Mouse (Mus musculus) layer of hippocampus, adult 8-10 months (tissue): ENCODE measurements around the gene Cox4i2. TPM values are rescaled to one million over a fixed set of nuclear protein-coding genes. Genes with fewer than 3 reads are reported as not detected.
A peak's percentile ranks its signal among the peaks of the same experiment; 100 is the strongest.

Experiments
- DNase-seq, 2 experiments: peaks; one replicate each; pipeline ENCODE4 v3.0.0; 2022; ENCODE audit warnings: low spot score in 2 of 2
- total RNA-seq, 4 experiments: library from RNA; stranded (reverse); gene quantifications; 2 replicates each; pipeline ENCODE4 v1.2.4; 2022

The Cox4i2 gene
- total RNA-seq, 4 experiments from 2014 or later: 0.92 to 2.4 (median 2.2) TPM

DNA sequence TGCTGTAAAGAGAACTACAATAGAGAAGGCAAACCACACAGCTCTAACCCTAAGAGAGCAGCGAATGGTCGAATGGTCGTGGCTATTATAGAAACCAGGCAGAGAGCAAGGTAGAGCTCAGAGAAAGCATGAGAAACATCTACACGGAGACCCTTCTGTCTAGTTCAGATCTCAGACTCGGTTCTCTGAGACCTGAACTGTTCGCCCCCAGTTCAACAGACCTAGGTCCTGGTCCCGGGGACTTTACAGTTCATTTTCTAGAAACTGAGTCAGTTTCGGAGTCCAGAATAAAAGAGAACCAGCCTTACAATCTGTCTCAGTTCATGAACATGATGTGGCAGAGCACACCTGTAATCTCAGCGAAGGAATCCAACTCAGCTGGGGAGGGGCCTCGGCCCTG, 19.5 kb upstream of the Cox4i2 start:
- no peak for DNase-seq

DNA sequence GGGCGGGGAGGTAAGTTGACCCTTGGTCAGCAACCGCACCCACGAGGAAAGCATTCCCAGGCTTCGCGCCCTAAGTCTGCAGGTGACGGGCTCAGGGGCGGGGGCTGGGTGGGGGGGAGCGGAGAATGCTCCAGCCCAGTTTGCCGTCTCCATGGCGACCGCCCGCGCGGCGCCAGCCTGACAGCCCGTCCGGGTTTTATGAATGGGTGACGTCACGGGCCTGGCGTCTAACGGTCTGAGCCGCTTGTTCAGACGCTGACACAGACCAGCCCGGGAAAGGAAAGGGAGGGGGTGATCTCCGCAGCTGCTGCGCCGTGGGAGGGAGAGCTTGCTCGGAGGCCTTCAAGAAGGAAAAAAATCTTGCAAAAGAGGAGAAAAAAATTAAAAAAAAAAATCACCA, 19.0 kb upstream of the Cox4i2 start:
- DNase-seq: peak; percentile 91

- DNase-seq: peak; percentile 50 to 53
Measured at GRCm38 (mm10) chr2:152736090-152736601, 17.8 kb upstream of the Cox4i2 start, which contains the start of gene Id1. TSS of gene Id1 (plus strand) at chr2:152736251.

DNA sequence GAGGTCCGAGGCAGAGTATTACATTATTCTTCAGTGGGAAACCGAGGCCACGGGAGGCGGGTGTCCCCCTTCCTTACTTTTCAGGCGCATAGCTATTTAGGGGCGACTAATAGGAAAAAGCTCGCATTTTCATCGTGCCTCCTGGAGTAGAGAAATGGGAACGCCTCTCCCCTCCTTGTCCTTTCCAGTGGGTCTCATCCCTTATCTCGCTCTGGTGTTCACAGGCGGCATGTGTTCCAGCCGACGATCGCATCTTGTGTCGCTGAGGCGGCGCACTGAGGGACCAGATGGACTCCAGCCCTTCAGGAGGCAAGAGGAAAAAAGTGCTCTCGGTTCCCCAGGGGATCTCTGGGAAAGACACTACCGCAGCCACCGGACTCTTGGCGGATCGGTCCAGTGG, 17.2 kb upstream of the Cox4i2 start:
- DNase-seq: no peak

- DNase-seq: no peak
Measured at GRCm38 (mm10) chr2:152737306-152738221, 16.4 kb upstream of the Cox4i2 start.

GRCm38 (mm10) chr2:152738341-152738740, 15.6 kb upstream of the Cox4i2 start:
- DNase-seq: no peak

- DNase-seq: no peak
Measured at GRCm38 (mm10) chr2:152739031-152739841, 14.7 kb upstream of the Cox4i2 start.

DNA sequence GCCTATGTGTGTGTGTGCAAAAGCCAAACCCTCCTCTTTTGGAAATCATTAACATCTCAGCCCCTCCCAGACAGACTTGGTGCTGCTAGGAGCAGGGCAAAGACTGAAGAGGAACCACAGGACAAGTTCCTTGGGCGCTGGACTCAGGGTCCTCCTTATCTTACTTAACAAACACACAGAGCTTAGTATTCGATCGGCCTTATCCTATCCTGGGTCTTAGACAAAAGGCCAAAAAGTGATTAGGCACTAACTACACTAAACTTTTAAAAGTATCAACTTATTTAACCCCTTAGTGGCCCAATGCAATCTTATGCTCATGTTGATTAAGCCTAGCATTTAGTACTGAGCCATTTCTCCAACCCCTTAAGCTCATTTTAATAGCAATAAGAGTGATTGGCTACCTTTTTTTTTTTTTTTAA, 14.1 kb upstream of the Cox4i2 start:
- no peak for DNase-seq

DNA sequence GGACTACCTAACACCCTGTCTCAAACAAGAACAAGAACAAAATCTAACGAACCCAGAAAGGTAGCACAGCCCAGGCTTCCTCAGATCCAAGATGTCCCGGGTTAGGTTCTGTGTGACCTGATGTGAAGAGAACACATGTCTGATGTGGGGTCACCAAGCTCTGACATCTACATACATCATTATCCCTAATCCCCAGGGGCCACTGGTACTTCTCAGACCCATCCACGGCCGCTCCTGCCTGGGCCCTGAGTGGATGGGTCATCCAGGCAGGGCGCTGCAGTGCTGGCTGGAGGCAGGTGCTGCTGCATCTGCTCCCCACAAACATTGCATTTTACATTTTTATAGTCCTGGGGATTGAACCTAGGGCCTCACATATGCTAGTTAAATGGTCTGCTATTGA, 13.5 kb upstream of the Cox4i2 start:
- DNase-seq: no peak

DNA sequence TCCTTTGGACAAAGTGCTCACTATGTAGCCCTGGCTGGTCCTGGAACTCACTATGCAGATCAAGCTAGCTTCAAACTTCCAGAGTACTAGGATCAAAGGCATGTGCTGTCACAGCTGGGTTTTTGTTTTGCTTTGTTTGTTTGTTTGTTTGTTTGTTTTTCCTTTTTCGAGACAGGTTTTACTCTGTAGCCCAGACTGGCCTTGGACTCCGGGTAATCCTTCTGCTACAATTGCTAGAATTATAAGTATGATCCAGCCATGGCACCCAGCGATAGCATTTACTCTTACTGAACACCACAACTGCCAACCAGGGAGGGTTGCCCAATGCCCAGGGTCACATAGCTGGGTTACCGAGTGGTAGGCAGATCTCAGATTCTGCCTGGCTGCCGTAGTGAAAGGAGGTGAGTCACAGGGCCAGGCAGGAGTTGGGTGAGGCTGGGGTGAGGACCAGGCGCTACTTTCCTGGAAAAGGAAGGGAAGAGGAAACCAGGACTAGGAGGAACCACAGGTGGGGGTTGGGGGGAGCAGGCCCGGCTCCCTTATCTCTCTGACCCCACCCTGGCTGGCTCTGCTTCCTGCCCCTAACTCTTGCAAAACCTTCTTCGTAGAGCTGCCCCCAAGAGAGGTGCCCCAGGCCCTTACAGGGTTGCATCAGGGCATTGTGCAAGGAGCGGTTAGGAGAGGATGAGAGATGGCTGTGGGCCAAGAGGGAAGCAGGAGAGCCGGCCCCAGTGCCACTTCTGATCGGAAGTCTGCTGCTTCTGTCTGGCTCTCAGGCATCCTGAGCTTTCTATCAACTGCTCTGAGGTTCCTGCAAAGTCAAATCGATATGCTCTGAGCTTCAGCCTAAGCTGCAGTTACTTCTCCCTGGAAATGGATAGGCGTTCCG, 12.6 kb upstream of the Cox4i2 start:
- DNase-seq: no peak

GRCm38 (mm10) chr2:152742435-152742834, 11.5 kb upstream of the Cox4i2 start:
- no peak for DNase-seq

- no peak for DNase-seq
Measured at GRCm38 (mm10) chr2:152756474-152757393, 2.8 kb downstream of the Cox4i2 start.

GRCm38 (mm10) chr2:152757478-152757877, 3.5 kb downstream of the Cox4i2 start:
- DNase-seq: no peak

DNA sequence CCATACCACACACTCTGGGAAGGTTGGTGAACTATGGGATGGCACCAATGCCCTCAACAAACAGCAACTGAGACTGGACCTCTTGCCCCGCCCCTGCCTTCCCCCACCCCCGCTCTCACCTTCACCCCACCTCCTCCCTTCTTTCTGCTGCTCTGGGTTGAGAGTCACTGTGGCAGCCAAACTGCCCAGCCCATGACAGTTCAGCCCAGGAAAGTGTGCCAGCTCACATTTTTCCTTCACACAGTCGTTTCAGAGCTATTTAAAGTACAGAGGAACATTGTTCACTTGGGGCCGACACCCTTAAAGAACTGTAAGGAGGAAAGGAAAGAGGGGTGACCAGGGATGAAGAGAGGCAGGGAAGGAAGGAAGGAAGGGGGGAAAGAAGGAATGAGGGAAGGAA, 4.4 kb downstream of the Cox4i2 start:
- DNase-seq: no peak

DNA sequence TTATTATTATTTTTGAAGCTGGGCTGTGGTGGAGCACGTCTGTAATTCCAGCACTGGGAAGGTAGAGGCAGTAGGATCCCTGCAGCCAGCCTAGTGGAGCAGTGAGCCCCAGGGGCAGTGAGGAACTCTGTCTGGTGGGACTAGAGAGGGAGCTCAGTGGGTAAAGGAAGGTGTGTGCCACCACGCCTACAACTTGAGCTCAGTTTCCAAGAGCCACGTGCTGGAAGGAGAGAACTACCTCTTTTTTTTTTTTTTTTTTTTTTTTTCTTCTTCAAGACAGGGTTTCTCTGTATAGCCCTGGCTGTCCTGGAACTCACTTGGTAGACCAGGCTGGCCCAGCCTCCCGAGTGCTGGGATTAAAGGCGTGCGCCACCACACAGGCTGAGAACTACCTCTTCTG, 9.3 kb downstream of the Cox4i2 start:
- DNase-seq: no peak

GRCm38 (mm10) chr2:152764172-152765044, 10.4 kb downstream of the Cox4i2 start:
- no peak for DNase-seq

DNA sequence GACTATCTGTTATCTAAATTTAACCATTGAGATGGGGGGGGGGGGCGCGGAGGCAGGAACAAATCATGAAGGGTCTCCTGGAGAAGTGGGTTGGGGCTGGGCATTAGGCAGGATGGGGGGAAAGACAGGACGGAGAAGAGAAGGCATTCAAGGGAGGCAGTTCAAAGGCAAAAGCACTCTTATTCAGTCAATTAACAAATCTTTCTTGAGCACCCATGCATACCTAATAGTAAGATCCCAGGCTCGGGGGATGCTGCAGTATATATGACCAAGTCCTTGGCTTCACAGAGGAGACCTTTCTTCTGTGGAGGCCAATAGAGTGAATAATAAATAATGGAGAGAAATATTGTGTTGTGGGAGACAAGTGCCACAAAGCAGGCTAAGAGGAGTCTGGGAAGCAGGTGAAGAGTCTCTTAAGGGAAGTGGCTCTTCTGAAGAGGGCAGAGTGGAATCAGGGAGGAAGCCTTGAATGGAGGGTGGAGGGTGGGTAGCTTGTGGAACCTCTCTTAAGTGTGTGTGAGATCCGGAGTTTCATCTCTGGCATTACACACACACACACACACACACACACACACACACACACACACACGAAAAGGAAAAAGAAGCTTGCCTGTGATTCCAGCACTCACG, 11.2 kb downstream of the Cox4i2 start:
- DNase-seq: no peak

- DNase-seq: peak; percentile 73 to 91
Measured at GRCm38 (mm10) chr2:152766387-152767123, 12.6 kb downstream of the Cox4i2 start.
